Mouse (Mus musculus) mature B cell (primary cell): ENCODE results near the gene Thsd7b.
"Not testable (repeated sequence)": the region's sequence is repeated elsewhere in the genome, so short reads cannot be mapped to it uniquely, and the experiment has no call there.

Source experiments
- in situ Hi-C: fragments of 300-500 bp; cut with MboI; formaldehyde crosslinking; loops from 2 replicates; pipeline ENCODE4 v1.14.3; 2019

Gene Thsd7b

GRCm38 (mm10) chr1:129644252-129644861 is 371.3 kb downstream of the Thsd7b start:
- in situ Hi-C loops: no loop called here

GRCm38 (mm10) chr1:129651448-129651847 is 378.3 kb downstream of the Thsd7b start:
- in situ Hi-C loops: not testable (repeated sequence)

- in situ Hi-C loops: no loop called here
These were observed 384.9 kb downstream of the Thsd7b start for GRCm38 (mm10) chr1:129658045-129658444.

- in situ Hi-C loops: no loop called here
These were observed 402.8 kb downstream of the Thsd7b start for GRCm38 (mm10) chr1:129675878-129676277.

GRCm38 (mm10) chr1:129678851-129679250 is 405.7 kb downstream of the Thsd7b start:
- in situ Hi-C loops: no loop called here

GRCm38 (mm10) chr1:129705701-129706100 is 432.6 kb downstream of the Thsd7b start:
- in situ Hi-C loops: no loop called here

GRCm38 (mm10) chr1:129712706-129713105 is 439.6 kb downstream of the Thsd7b start:
- in situ Hi-C loops: no loop called here

- in situ Hi-C loops: no loop called here
These were observed 440.5 kb downstream of the Thsd7b start for GRCm38 (mm10) chr1:129713571-129713970.

- in situ Hi-C loops: no loop called here
These were observed 446.5 kb downstream of the Thsd7b start for GRCm38 (mm10) chr1:129719592-129719991.

GRCm38 (mm10) chr1:129731991-129732390 is 458.9 kb downstream of the Thsd7b start:
- in situ Hi-C loops: no loop called here

GRCm38 (mm10) chr1:129747595-129747994 is 474.5 kb downstream of the Thsd7b start:
- in situ Hi-C loops: no loop called here

- in situ Hi-C loops: no loop called here
These were observed 483.6 kb downstream of the Thsd7b start for GRCm38 (mm10) chr1:129756548-129757240.

- in situ Hi-C loops: no loop called here
These were observed 485.9 kb downstream of the Thsd7b start for GRCm38 (mm10) chr1:129759003-129759402.

- in situ Hi-C loops: no loop called here
These were observed 488.1 kb downstream of the Thsd7b start for GRCm38 (mm10) chr1:129761234-129761633.

GRCm38 (mm10) chr1:129764748-129765147 is 491.6 kb downstream of the Thsd7b start:
- in situ Hi-C loops: no loop called here

- in situ Hi-C loops: no loop called here
These were observed 504.0 kb downstream of the Thsd7b start for GRCm38 (mm10) chr1:129777055-129777454.

GRCm38 (mm10) chr1:129779506-129779905 is 506.4 kb downstream of the Thsd7b start:
- in situ Hi-C loops: no loop called here

GRCm38 (mm10) chr1:129780589-129780988 is 507.5 kb downstream of the Thsd7b start:
- in situ Hi-C loops: no loop called here

- in situ Hi-C loops: no loop called here
These were observed 525.4 kb downstream of the Thsd7b start for GRCm38 (mm10) chr1:129798519-129798918.

GRCm38 (mm10) chr1:129826927-129827326 is 553.8 kb downstream of the Thsd7b start:
- in situ Hi-C loops: no loop called here

GRCm38 (mm10) chr1:129837324-129837723 is 564.2 kb downstream of the Thsd7b start:
- in situ Hi-C loops: no loop called here

GRCm38 (mm10) chr1:129837776-129838175 is 564.7 kb downstream of the Thsd7b start:
- in situ Hi-C loops: no loop called here

- in situ Hi-C loops: no loop called here
These were observed 565.4 kb downstream of the Thsd7b start for GRCm38 (mm10) chr1:129838486-129838885.

GRCm38 (mm10) chr1:129843416-129843815 is 570.3 kb downstream of the Thsd7b start:
- in situ Hi-C loops: no loop called here
